Comparison of ENCODE assay signal across 9 mouse cellular contexts in the genomic region with DNA sequence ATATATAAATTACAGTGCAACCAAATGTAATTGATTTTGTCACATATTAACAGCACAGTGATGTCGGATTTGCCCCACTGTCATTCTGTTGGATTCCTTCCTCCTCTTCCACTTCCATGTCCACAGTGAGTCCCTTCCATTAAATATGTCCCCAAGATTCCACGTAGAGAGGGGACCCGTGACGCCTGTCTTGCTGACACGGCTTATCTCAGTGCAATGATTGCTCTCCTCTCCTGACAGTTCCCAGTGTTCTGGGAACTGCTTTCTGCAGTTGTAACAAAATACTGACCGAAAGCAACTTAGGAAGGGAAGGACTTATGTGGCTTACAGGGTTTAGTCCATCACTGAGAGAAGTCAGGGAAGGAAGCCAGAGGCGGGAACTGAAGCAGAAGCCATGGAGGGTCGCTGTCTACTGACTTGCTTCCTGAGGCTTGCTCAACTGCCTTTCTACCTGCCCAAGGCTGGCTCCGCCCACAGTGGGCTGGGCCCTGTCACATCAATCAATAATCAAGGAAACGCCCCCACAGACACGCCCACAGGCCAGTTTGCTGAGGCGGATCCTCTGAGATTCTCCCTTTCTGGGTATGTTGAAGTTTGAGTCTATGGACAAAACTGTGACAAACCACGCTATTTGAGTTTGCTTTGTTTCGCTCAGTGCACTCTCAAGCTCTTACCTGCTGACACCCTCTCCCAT.
A peak's percentile ranks its signal among the peaks of the same experiment; 100 is the strongest.
DNase-seq lines count a peak whose midpoint lies in the region; ATAC-seq lines count a peak whose summit lies in the region.
"Had no signal": no experiment of that assay in that cellular context is flagged by ENCODE, and none has a peak within 500 bp of the region (broad histone marks: within the 10 kb centered on the region; RNA-seq: fewer than 3 reads in every experiment).

No protein-coding gene starts in this region.

- no peak overlapping the region for H3K4me3 ChIP-seq in hindbrain, embryonic 10.5 days
- no peak overlapping the region for H3K4me3 ChIP-seq in hindbrain, embryonic 16.5 days (ENCODE audit: low read length)
- H3K4me3 ChIP-seq in stomach, embryonic 16.5 days (replicated peaks; ENCODE audit: low read length), result no peak overlapping the region
- H3K4me3 ChIP-seq in hindbrain, embryonic 14.5 days (replicated peaks; ENCODE audit: low read length), result no peak overlapping the region
- no peak overlapping the region for H3K4me3 ChIP-seq in hindbrain, embryonic 12.5 days
- H3K4me3 ChIP-seq: embryonic facial prominence, embryonic 13.5 days had no signal

- peaks cover 17% of the 10 kb centered on the region for H3K4me1 ChIP-seq in hindbrain, embryonic 10.5 days (replicated peaks)
- no peaks in the 10 kb centered on the region for H3K4me1 ChIP-seq in hindbrain, embryonic 16.5 days (ENCODE audit: control insufficient read depth, insufficient read depth, low read depth, low read length)
- peaks cover 30% of the 10 kb centered on the region for H3K4me1 ChIP-seq in stomach, embryonic 16.5 days (ENCODE audit: control insufficient read depth, insufficient read depth, low read length)
- no peaks in the 10 kb centered on the region for H3K4me1 ChIP-seq in hindbrain, embryonic 14.5 days (replicated peaks; ENCODE audit: control insufficient read depth, insufficient read depth, low read length)
- peaks cover 7% of the 10 kb centered on the region for H3K4me1 ChIP-seq in hindbrain, embryonic 12.5 days

- no peaks in the 10 kb centered on the region for H3K27me3 ChIP-seq in hindbrain, embryonic 10.5 days (ENCODE audit: insufficient read depth, poor library complexity, severe bottlenecking)
- H3K27me3 ChIP-seq in hindbrain, embryonic 16.5 days (replicated peaks; ENCODE audit: control insufficient read depth, insufficient read depth, low read length), result no peaks in the 10 kb centered on the region
- no peaks in the 10 kb centered on the region for H3K27me3 ChIP-seq in stomach, embryonic 16.5 days (ENCODE audit: control insufficient read depth, insufficient read depth, low read length)
- H3K27me3 ChIP-seq in hindbrain, embryonic 14.5 days (ENCODE audit: control insufficient read depth, insufficient read depth, low read length), result no peaks in the 10 kb centered on the region
- no peaks in the 10 kb centered on the region for H3K27me3 ChIP-seq in hindbrain, embryonic 12.5 days
- H3K27me3 ChIP-seq: embryonic facial prominence, embryonic 13.5 days had no signal

- 58% methylated on average over 14 of the region's 14 CpGs for WGBS in hindbrain, embryonic 10.5 days
- 53% methylated on average over 14 of the region's 14 CpGs for WGBS in hindbrain, embryonic 16.5 days
- WGBS in stomach, embryonic 16.5 days, result 33% methylated on average over 14 of the region's 14 CpGs
- WGBS in hindbrain, embryonic 14.5 days, result 59% methylated on average over 14 of the region's 14 CpGs
- WGBS in hindbrain, embryonic 12.5 days, result 60% methylated on average over 14 of the region's 14 CpGs

- H3K27ac ChIP-seq in hindbrain, embryonic 10.5 days, result no peak overlapping the region
- H3K27ac ChIP-seq in hindbrain, embryonic 16.5 days (ENCODE audit: low read depth, low read length), result no peak overlapping the region
- peak overlapping the region; percentile 30; the same call in 1 of the 2 replicates for H3K27ac ChIP-seq in stomach, embryonic 16.5 days (ENCODE audit: low read length)
- no peak overlapping the region for H3K27ac ChIP-seq in hindbrain, embryonic 14.5 days
- no peak overlapping the region for H3K27ac ChIP-seq in hindbrain, embryonic 12.5 days

- H3K4me2 ChIP-seq in hindbrain, embryonic 16.5 days (ENCODE audit: low read length), result no peak overlapping the region
- H3K4me2 ChIP-seq in stomach, embryonic 16.5 days (ENCODE audit: low read depth, low read length), result no peak overlapping the region
- H3K4me2 ChIP-seq in hindbrain, embryonic 14.5 days (replicated peaks), result no peak overlapping the region
- H3K4me2 ChIP-seq in hindbrain, embryonic 12.5 days (replicated peaks), result no peak overlapping the region
- H3K4me2 ChIP-seq: embryonic facial prominence, embryonic 13.5 days had no signal

- DNase-seq in hindbrain, embryonic 10.5 days (ENCODE audit: low spot score), result peak; percentile 27
- peak; percentile 43 to 55 for DNase-seq in kidney, postnatal 25 days
- no peak for DNase-seq in hindbrain, embryonic 14.5 days (ENCODE audit: low spot score)
- DNase-seq in frontal cortex, postnatal 25 days (ENCODE audit: low spot score in 2 of 2), result no peak

- H3K36me3 ChIP-seq in hindbrain, embryonic 10.5 days, result peaks cover 12% of the 10 kb centered on the region; the same call in 1 of the 2 replicates
- no peaks in the 10 kb centered on the region for H3K36me3 ChIP-seq in hindbrain, embryonic 16.5 days (ENCODE audit: control insufficient read depth, insufficient read depth, low read length)
- no peaks in the 10 kb centered on the region for H3K36me3 ChIP-seq in stomach, embryonic 16.5 days (ENCODE audit: control insufficient read depth, insufficient read depth, low read length)
- no peaks in the 10 kb centered on the region for H3K36me3 ChIP-seq in hindbrain, embryonic 14.5 days (replicated peaks; ENCODE audit: control insufficient read depth, insufficient read depth)
- no peaks in the 10 kb centered on the region for H3K36me3 ChIP-seq in hindbrain, embryonic 12.5 days

- 0 out of 2 replicates have a peak, but pooled peaks cover 3% of the 10 kb centered on the region for H3K9me3 ChIP-seq in hindbrain, embryonic 10.5 days
- H3K9me3 ChIP-seq in hindbrain, embryonic 16.5 days (ENCODE audit: control insufficient read depth, low read length), result no peaks in the 10 kb centered on the region
- H3K9me3 ChIP-seq in stomach, embryonic 16.5 days (replicated peaks; ENCODE audit: control insufficient read depth, low read length), result no peaks in the 10 kb centered on the region
- no peaks in the 10 kb centered on the region for H3K9me3 ChIP-seq in hindbrain, embryonic 14.5 days (ENCODE audit: control insufficient read depth, low read length)
- no peaks in the 10 kb centered on the region for H3K9me3 ChIP-seq in hindbrain, embryonic 12.5 days (replicated peaks)

- no peak overlapping the region for H3K9ac ChIP-seq in hindbrain, embryonic 16.5 days (ENCODE audit: low read depth, low read length)
- H3K9ac ChIP-seq in stomach, embryonic 16.5 days (ENCODE audit: low read length), result no peak overlapping the region
- H3K9ac ChIP-seq in hindbrain, embryonic 14.5 days, result no peak overlapping the region
- H3K9ac ChIP-seq in hindbrain, embryonic 12.5 days, result no peak overlapping the region
- H3K9ac ChIP-seq: embryonic facial prominence, embryonic 13.5 days had no signal

- no peak for ATAC-seq in hindbrain, embryonic 16.5 days
- ATAC-seq in common myeloid progenitor, adult 5-6 weeks (replicated peaks; ENCODE audit: low read depth, poor library complexity, severe bottlenecking), result 0 out of 2 replicates have a peak, but pooled peaks have one; percentile 14
- peak; percentile 68; the same call in 1 of the 2 replicates for ATAC-seq in stomach, embryonic 16.5 days (ENCODE audit: insufficient read depth, low FRiP score)
- ATAC-seq in hindbrain, embryonic 14.5 days (ENCODE audit: low FRiP score), result no peak
- ATAC-seq in hindbrain, embryonic 12.5 days (ENCODE audit: low FRiP score), result no peak

Comparison
In these comparisons a context has a peak if more than half of its experiments do, and no peak if none do; other contexts are left out.
1. DNase-seq: peak in hindbrain, embryonic 10.5 days (single experiment) and kidney, postnatal 25 days (2 of 2); none in hindbrain, embryonic 14.5 days (single experiment) and frontal cortex, postnatal 25 days (0 of 2).
2. ATAC-seq: peak in common myeloid progenitor, adult 5-6 weeks (single experiment) and stomach, embryonic 16.5 days (single experiment); none in hindbrain, embryonic 16.5 days (single experiment), hindbrain, embryonic 14.5 days (single experiment) and hindbrain, embryonic 12.5 days (single experiment).